Mouse (Mus musculus) testis, adult 2 months (tissue): ENCODE measurements around the gene Gmcl1.

ENCODE experiments used
- CTCF ChIP-seq: fragments of 200-500 bp; IDR thresholded peaks from 2 replicates; pipeline ENCODE4 v1.5.1; 2012; ENCODE audit warnings: low read depth, mild to moderate bottlenecking, inconsistent platforms, low read length, moderate library complexity; ENCODE audit not compliant: control insufficient read depth, insufficient read depth, insufficient replicate concordance
- POLR2A ChIP-seq: fragments of 200-500 bp; IDR thresholded peaks from 2 replicates; pipeline ENCODE4 v1.6.1; 2012; ENCODE audit warnings: low read depth, mild to moderate bottlenecking, inconsistent platforms, low read length, moderate library complexity; ENCODE audit not compliant: control insufficient read depth

- TF ChIP-seq CTCF = peak; percentile 46; the same call in 1 of the 2 replicates
- TF ChIP-seq POLR2A = no peak
Observed at GRCm38 (mm10) chr6:86694465-86694864, 38.7 kb downstream of the Gmcl1 start.
